Mouse (Mus musculus) forebrain, embryonic 12.5 days (tissue): ENCODE measurements around the gene Ppp1r12a. TPM values are rescaled to one million over a fixed set of nuclear protein-coding genes. Genes with fewer than 3 reads are reported as not detected.
A peak's percentile ranks its signal among the peaks of the same experiment; 100 is the strongest.

Source experiments
- ATAC-seq: fragments of 200-750 bp; cut with Nextera tagmentation; 2 replicates; pipeline ENCODE4 v1.8.0; 2017; ENCODE audit warnings: moderate TSS enrichment; ENCODE audit not compliant: low FRiP score
- H3K27ac ChIP-seq: fragments of 300-500 bp; sonication (generic); 2 replicates; pipeline ENCODE4 v1.5.1; 2016; ENCODE audit warnings: mild to moderate bottlenecking
- H3K27me3 ChIP-seq: fragments of 300-500 bp; sonication (generic); 2 replicates; pipeline ENCODE4 v1.6.1; 2016; ENCODE audit warnings: mild to moderate bottlenecking
- H3K36me3 ChIP-seq: fragments of 300-500 bp; sonication (generic); replicated peaks from 2 replicates; pipeline ENCODE4 v1.6.1; 2016; ENCODE audit warnings: mild to moderate bottlenecking
- H3K4me1 ChIP-seq: fragments of 300-500 bp; sonication (generic); 2 replicates; pipeline ENCODE4 v1.6.1; 2016
- H3K4me2 ChIP-seq: fragments of 300-500 bp; sonication (generic); 2 replicates; pipeline ENCODE4 v1.6.1; 2016; ENCODE audit warnings: mild to moderate bottlenecking, moderate library complexity
- H3K4me3 ChIP-seq: fragments of 300-500 bp; sonication (generic); replicated peaks from 2 replicates; pipeline ENCODE4 v1.5.1; 2016; ENCODE audit warnings: mild to moderate bottlenecking
- H3K9ac ChIP-seq: fragments of 300-500 bp; sonication (generic); 2 replicates; pipeline ENCODE4 v1.6.1; 2016; ENCODE audit warnings: mild to moderate bottlenecking
- H3K9me3 ChIP-seq: fragments of 300-500 bp; sonication (generic); 2 replicates; pipeline ENCODE4 v1.6.1; 2016
- WGBS: fragments of 180-500 bp; shearing (Covaris S2); methylation state at CpG from one replicate; pipeline ENCODE4 v1.1.7; 2016; 5-methylcytosine and 5-hydroxymethylcytosine counted together
- polyA plus RNA-seq: library from polyadenylated mRNA; unstranded; fragments of >200 nt; fragmentation: Nextera tagmentation; extraction: Ambion mirVana; gene quantifications from 2 replicates; pipeline ENCODE4 v1.2.1, GENCODE M21; 2016

Ppp1r12a gene
- polyA plus RNA-seq, 1 experiment from 2014 or later = 84.7 TPM

GRCm38 (mm10) chr10:108189303-108189702 is 27.3 kb downstream of the Ppp1r12a start:
- H3K9ac ChIP-seq = no peak overlapping the region
- H3K27ac ChIP-seq = no peak overlapping the region
- no peak overlapping the region for H3K4me2 ChIP-seq
- H3K9me3 ChIP-seq = no peaks in the 10 kb centered on the region
- no peak for ATAC-seq
- H3K4me3 ChIP-seq = no peak overlapping the region
- WGBS = 94% methylated on average over 2 of the region's 2 CpGs
- H3K4me1 ChIP-seq = no peaks in the 10 kb centered on the region
- H3K36me3 ChIP-seq = no peaks in the 10 kb centered on the region
- H3K27me3 ChIP-seq = no peaks in the 10 kb centered on the region

- H3K36me3 ChIP-seq = no peaks in the 10 kb centered on the region
- no peak overlapping the region for H3K4me2 ChIP-seq
- whole genome bisulfite sequencing = 89% methylated on average over 3 of the region's 3 CpGs
- H3K27me3 ChIP-seq = no peaks in the 10 kb centered on the region
- H3K4me1 ChIP-seq = no peaks in the 10 kb centered on the region
- no peak for ATAC-seq
- H3K9ac ChIP-seq = no peak overlapping the region
- H3K27ac ChIP-seq = no peak overlapping the region
- H3K4me3 ChIP-seq = no peak overlapping the region
- no peaks in the 10 kb centered on the region for H3K9me3 ChIP-seq
Measured at GRCm38 (mm10) chr10:108189986-108190385, 28.0 kb downstream of the Ppp1r12a start.

- no peak overlapping the region for H3K4me2 ChIP-seq
- no peak overlapping the region for H3K4me3 ChIP-seq
- ATAC-seq = no peak
- no peak overlapping the region for H3K27ac ChIP-seq
- H3K9me3 ChIP-seq = no peaks in the 10 kb centered on the region
- no peak overlapping the region for H3K9ac ChIP-seq
- no peaks in the 10 kb centered on the region for H3K36me3 ChIP-seq
- H3K27me3 ChIP-seq = no peaks in the 10 kb centered on the region
- H3K4me1 ChIP-seq = no peaks in the 10 kb centered on the region
Measured at GRCm38 (mm10) chr10:108190626-108191025, 28.6 kb downstream of the Ppp1r12a start.

GRCm38 (mm10) chr10:108191381-108191787 is 29.4 kb downstream of the Ppp1r12a start:
- Histone ChIP-seq H3K9me3 (no peaks in the 10 kb centered on the region), H3K9ac (no peak overlapping the region), H3K4me3 (no peak overlapping the region), H3K27me3 (no peaks in the 10 kb centered on the region), H3K4me2 (no peak overlapping the region), H3K4me1 (no peaks in the 10 kb centered on the region), H3K27ac (no peak overlapping the region), H3K36me3 (no peaks in the 10 kb centered on the region)
- no peak for ATAC-seq
- 69% methylated on average over 8 of the region's 8 CpGs for WGBS

GRCm38 (mm10) chr10:108192306-108192705 is 30.3 kb downstream of the Ppp1r12a start:
- Histone ChIP-seq H3K4me2 (no peak overlapping the region), H3K9ac (no peak overlapping the region), H3K36me3 (no peaks in the 10 kb centered on the region), H3K27ac (no peak overlapping the region), H3K4me1 (no peaks in the 10 kb centered on the region), H3K27me3 (no peaks in the 10 kb centered on the region), H3K4me3 (no peak overlapping the region), H3K9me3 (no peaks in the 10 kb centered on the region)
- no peak for ATAC-seq
- 80% methylated on average over 2 of the region's 2 CpGs for WGBS

GRCm38 (mm10) chr10:108196124-108196523 is 34.1 kb downstream of the Ppp1r12a start:
- Histone ChIP-seq H3K36me3 (peaks cover 9% of the 10 kb centered on the region; the same call in 1 of the 2 replicates), H3K9ac (no peak overlapping the region), H3K27me3 (no peaks in the 10 kb centered on the region), H3K4me1 (no peaks in the 10 kb centered on the region), H3K9me3 (no peaks in the 10 kb centered on the region), H3K4me3 (no peak overlapping the region), H3K27ac (no peak overlapping the region), H3K4me2 (no peak overlapping the region)
- 93% methylated on average over 2 of the region's 2 CpGs for WGBS
- no peak for ATAC-seq

GRCm38 (mm10) chr10:108197498-108197897 is 35.5 kb downstream of the Ppp1r12a start:
- peaks cover 9% of the 10 kb centered on the region; the same call in 1 of the 2 replicates for H3K36me3 ChIP-seq
- H3K4me1 ChIP-seq = peaks cover 4% of the 10 kb centered on the region; the same call in 1 of the 2 replicates
- H3K9ac ChIP-seq = no peak overlapping the region
- no peaks in the 10 kb centered on the region for H3K9me3 ChIP-seq
- no peak overlapping the region for H3K4me2 ChIP-seq
- H3K27me3 ChIP-seq = no peaks in the 10 kb centered on the region
- no peak for ATAC-seq
- H3K27ac ChIP-seq = no peak overlapping the region
- H3K4me3 ChIP-seq = no peak overlapping the region
- WGBS = 88% methylated on average over 1 of the region's 1 CpGs

GRCm38 (mm10) chr10:108198945-108199344 is 37.0 kb downstream of the Ppp1r12a start:
- Histone ChIP-seq H3K27me3 (no peaks in the 10 kb centered on the region), H3K9ac (no peak overlapping the region), H3K36me3 (peaks cover 9% of the 10 kb centered on the region; the same call in 1 of the 2 replicates), H3K4me1 (peaks cover 4% of the 10 kb centered on the region; the same call in 1 of the 2 replicates), H3K9me3 (no peaks in the 10 kb centered on the region), H3K4me3 (no peak overlapping the region), H3K27ac (no peak overlapping the region), H3K4me2 (no peak overlapping the region)
- ATAC-seq = no peak
- WGBS = 95% methylated on average over 2 of the region's 2 CpGs

GRCm38 (mm10) chr10:108202126-108202525 is 40.1 kb downstream of the Ppp1r12a start:
- peaks cover 9% of the 10 kb centered on the region; the same call in 1 of the 2 replicates for H3K36me3 ChIP-seq
- no peak overlapping the region for H3K9ac ChIP-seq
- no peak; the same call in 1 of the 2 replicates for ATAC-seq
- H3K27me3 ChIP-seq = no peaks in the 10 kb centered on the region
- H3K27ac ChIP-seq = 0 out of 2 replicates have a peak overlapping the region, but pooled peaks have one; percentile 25
- H3K4me1 ChIP-seq = peaks cover 4% of the 10 kb centered on the region; the same call in 1 of the 2 replicates
- no peak overlapping the region for H3K4me3 ChIP-seq
- no peaks in the 10 kb centered on the region for H3K9me3 ChIP-seq
- H3K4me2 ChIP-seq = no peak overlapping the region
- 79% methylated on average over 4 of the region's 4 CpGs for WGBS

- no peak for ATAC-seq
- Histone ChIP-seq H3K4me1 (peaks cover 4% of the 10 kb centered on the region; the same call in 1 of the 2 replicates), H3K9ac (no peak overlapping the region), H3K4me2 (no peak overlapping the region), H3K4me3 (no peak overlapping the region), H3K27me3 (no peaks in the 10 kb centered on the region), H3K36me3 (peaks cover 9% of the 10 kb centered on the region; the same call in 1 of the 2 replicates), H3K27ac (no peak overlapping the region), H3K9me3 (no peaks in the 10 kb centered on the region)
Measured at GRCm38 (mm10) chr10:108203440-108203839, 41.4 kb downstream of the Ppp1r12a start.

GRCm38 (mm10) chr10:108209396-108209795 is 47.4 kb downstream of the Ppp1r12a start:
- ATAC-seq = no peak
- Histone ChIP-seq H3K27me3 (no peaks in the 10 kb centered on the region), H3K36me3 (no peaks in the 10 kb centered on the region), H3K9ac (no peak overlapping the region), H3K4me1 (no peaks in the 10 kb centered on the region), H3K27ac (no peak overlapping the region), H3K4me3 (no peak overlapping the region), H3K4me2 (no peak overlapping the region), H3K9me3 (no peaks in the 10 kb centered on the region)
- WGBS = 92% methylated on average over 5 of the region's 5 CpGs

- no peak for ATAC-seq
- Histone ChIP-seq H3K4me1 (no peaks in the 10 kb centered on the region), H3K27me3 (no peaks in the 10 kb centered on the region), H3K9ac (no peak overlapping the region), H3K4me2 (no peak overlapping the region), H3K4me3 (no peak overlapping the region), H3K9me3 (no peaks in the 10 kb centered on the region), H3K27ac (no peak overlapping the region), H3K36me3 (peaks cover 9% of the 10 kb centered on the region; the same call in 1 of the 2 replicates)
- 96% methylated on average over 5 of the region's 5 CpGs for WGBS
Measured at GRCm38 (mm10) chr10:108224413-108224812, 62.4 kb downstream of the Ppp1r12a start.

- no peak overlapping the region for H3K4me2 ChIP-seq
- no peak overlapping the region for H3K27ac ChIP-seq
- H3K4me1 ChIP-seq = no peaks in the 10 kb centered on the region
- H3K9ac ChIP-seq = no peak overlapping the region
- 93% methylated on average over 3 of the region's 3 CpGs for WGBS
- no peak overlapping the region for H3K4me3 ChIP-seq
- peaks cover 16% of the 10 kb centered on the region for H3K36me3 ChIP-seq
- ATAC-seq = no peak
- no peaks in the 10 kb centered on the region for H3K27me3 ChIP-seq
- no peaks in the 10 kb centered on the region for H3K9me3 ChIP-seq
Measured at GRCm38 (mm10) chr10:108237049-108237448, 75.1 kb downstream of the Ppp1r12a start.
